Mouse (Mus musculus): ENCODE measurements around the gene Arcn1. TPM values are rescaled to one million over a fixed set of nuclear protein-coding genes. Genes with fewer than 3 reads are reported as not detected.

The Arcn1 gene
- polyA plus RNA-seq, 1 experiment, result 57.7 TPM

GRCm38 (mm10) chr9:44721154-44721876 lies 46.3 kb downstream of the Arcn1 start:
- DNase-seq (ENCODE audit: extremely low spot score in 1 of 2, low spot score in 1 of 2), result peak; percentile 69 to 85

GRCm38 (mm10) chr9:44720358-44721153 lies 47.1 kb downstream of the Arcn1 start:
- DNase-seq (ENCODE audit: extremely low spot score in 1 of 2, low spot score in 1 of 2), result peak in 1 of 2 experiments; percentile 57

GRCm38 (mm10) chr9:44719632-44720357 lies 47.9 kb downstream of the Arcn1 start:
- DNase-seq (ENCODE audit: extremely low spot score in 1 of 2, low spot score in 1 of 2), result no peak

- DNase-seq (ENCODE audit: extremely low spot score in 1 of 2, low spot score in 1 of 2), result no peak
These were observed 48.6 kb downstream of the Arcn1 start for GRCm38 (mm10) chr9:44718937-44719631.

- DNase-seq (ENCODE audit: extremely low spot score in 1 of 2, low spot score in 1 of 2), result peak in 1 of 2 experiments; percentile 62
These were observed 49.8 kb downstream of the Arcn1 start for GRCm38 (mm10) chr9:44717822-44718242.

- no peak for DNase-seq (ENCODE audit: extremely low spot score in 1 of 2, low spot score in 1 of 2)
These were observed 50.4 kb downstream of the Arcn1 start for GRCm38 (mm10) chr9:44716997-44717821.

- no peak for DNase-seq (ENCODE audit: extremely low spot score in 1 of 2, low spot score in 1 of 2)
These were observed 51.8 kb downstream of the Arcn1 start for GRCm38 (mm10) chr9:44715705-44716362.

- no peak for DNase-seq (ENCODE audit: extremely low spot score in 1 of 2, low spot score in 1 of 2)
These were observed 52.5 kb downstream of the Arcn1 start for GRCm38 (mm10) chr9:44715109-44715508.

GRCm38 (mm10) chr9:44713574-44713973 lies 54.1 kb downstream of the Arcn1 start:
- no peak for DNase-seq (ENCODE audit: extremely low spot score in 1 of 2, low spot score in 1 of 2)

GRCm38 (mm10) chr9:44713080-44713479 lies 54.6 kb downstream of the Arcn1 start:
- no peak for DNase-seq (ENCODE audit: extremely low spot score in 1 of 2, low spot score in 1 of 2)

- no peak for DNase-seq (ENCODE audit: extremely low spot score in 1 of 2, low spot score in 1 of 2)
These were observed 56.0 kb downstream of the Arcn1 start for GRCm38 (mm10) chr9:44711602-44712001.

GRCm38 (mm10) chr9:44710213-44710612 lies 57.4 kb downstream of the Arcn1 start:
- DNase-seq (ENCODE audit: extremely low spot score in 1 of 2, low spot score in 1 of 2), result no peak

- peak in 1 of 2 experiments; percentile 40 for DNase-seq (ENCODE audit: extremely low spot score in 1 of 2, low spot score in 1 of 2)
These were observed 58.0 kb downstream of the Arcn1 start for GRCm38 (mm10) chr9:44709600-44709999.

GRCm38 (mm10) chr9:44708925-44709324 lies 58.7 kb downstream of the Arcn1 start:
- DNase-seq (ENCODE audit: extremely low spot score in 1 of 2, low spot score in 1 of 2), result peak in 1 of 2 experiments; percentile 60

- DNase-seq (ENCODE audit: extremely low spot score in 1 of 2, low spot score in 1 of 2), result peak in 1 of 2 experiments; percentile 36
These were observed 59.2 kb downstream of the Arcn1 start for GRCm38 (mm10) chr9:44708429-44708765.

GRCm38 (mm10) chr9:44707749-44708428 lies 59.8 kb downstream of the Arcn1 start:
- DNase-seq (ENCODE audit: extremely low spot score in 1 of 2, low spot score in 1 of 2), result no peak

- DNase-seq (ENCODE audit: extremely low spot score in 1 of 2, low spot score in 1 of 2), result no peak
These were observed 67.9 kb downstream of the Arcn1 start for GRCm38 (mm10) chr9:44699730-44700129.

GRCm38 (mm10) chr9:44699196-44699595 lies 68.4 kb downstream of the Arcn1 start:
- no peak for DNase-seq (ENCODE audit: extremely low spot score in 1 of 2, low spot score in 1 of 2)

- DNase-seq (ENCODE audit: extremely low spot score in 1 of 2, low spot score in 1 of 2), result no peak
These were observed 69.8 kb downstream of the Arcn1 start for GRCm38 (mm10) chr9:44697866-44698265.

Data from frontal cortex, adult 2 months (tissue).